Mouse (Mus musculus) heart, adult 9 months (tissue): Measurements from ENCODE around the gene Zfp142.

Experiments
- DNase-seq, 2 experiments: peaks; one replicate each; pipeline ENCODE4 v3.0.0; 2022; ENCODE audit warnings: low spot score in 2 of 2

Gene Zfp142

GRCm38 (mm10) chr1:74587773-74588445 lies at the start of gene Zfp142, which contains the start of gene Bcs1l:
TSS of gene Zfp142 (minus strand) at chr1:74588246.
TSS of gene Bcs1l (plus strand) at chr1:74588289.
- DNase-seq, result peak; percentile 99

- DNase-seq, result no peak
Observed at GRCm38 (mm10) chr1:74632734-74633133, 44.7 kb upstream of the Zfp142 start.

GRCm38 (mm10) chr1:74628001-74628400 lies 40.0 kb upstream of the Zfp142 start:
- no peak for DNase-seq

GRCm38 (mm10) chr1:74626076-74626475 lies 38.0 kb upstream of the Zfp142 start:
- no peak for DNase-seq

GRCm38 (mm10) chr1:74624183-74624582 lies 36.1 kb upstream of the Zfp142 start:
- DNase-seq, result no peak

- DNase-seq, result peak; percentile 90 to 93
Observed at GRCm38 (mm10) chr1:74601267-74601962, 13.4 kb upstream of the Zfp142 start, which contains the start of the genes Rnf25 and Stk36. TSS of gene Rnf25 (minus strand) at chr1:74601397. TSS of gene Stk36 (plus strand) at chr1:74601445.

- no peak for DNase-seq
Observed at GRCm38 (mm10) chr1:74600501-74601266, 12.6 kb upstream of the Zfp142 start.

- no peak for DNase-seq
Observed at GRCm38 (mm10) chr1:74594434-74594833, 6.4 kb upstream of the Zfp142 start.

- no peak for DNase-seq
Observed at GRCm38 (mm10) chr1:74587233-74587772, 743 bp downstream of the Zfp142 start.

GRCm38 (mm10) chr1:74584616-74585398 lies 3.2 kb downstream of the Zfp142 start:
- peak; percentile 52 to 54 for DNase-seq

GRCm38 (mm10) chr1:74582621-74583020 lies 5.4 kb downstream of the Zfp142 start:
- no peak for DNase-seq

GRCm38 (mm10) chr1:74569739-74570719 lies 18.0 kb downstream of the Zfp142 start:
- no peak for DNase-seq

GRCm38 (mm10) chr1:74565834-74566233 lies 22.2 kb downstream of the Zfp142 start:
- DNase-seq, result no peak

- DNase-seq, result no peak
Observed at GRCm38 (mm10) chr1:74559061-74559460, 29.0 kb downstream of the Zfp142 start.

- DNase-seq, result no peak
Observed at GRCm38 (mm10) chr1:74544184-74544583, 43.9 kb downstream of the Zfp142 start, which contains the start of gene Usp37. TSS of gene Usp37 (minus strand) at chr1:74544284.

- DNase-seq, result no peak
Observed at GRCm38 (mm10) chr1:74542451-74542961, 45.5 kb downstream of the Zfp142 start, which contains the start of gene Plcd4. TSS of gene Plcd4 (plus strand) at chr1:74542888.

- peak in 1 of 2 experiments; percentile 5 for DNase-seq
Observed at GRCm38 (mm10) chr1:74538650-74539049, 49.4 kb downstream of the Zfp142 start.

- no peak for DNase-seq
Observed at GRCm38 (mm10) chr1:74528589-74528988, 59.5 kb downstream of the Zfp142 start.

GRCm38 (mm10) chr1:74524746-74525145 lies 63.3 kb downstream of the Zfp142 start:
- no peak for DNase-seq

GRCm38 (mm10) chr1:74519875-74520274 lies 68.2 kb downstream of the Zfp142 start:
- DNase-seq, result no peak
